Mouse (Mus musculus): ENCODE results near the gene Hspa4.

GRCm38 (mm10) chr11:53260556-53260955, 39.7 kb downstream of the Hspa4 start:
- no peak for TF ChIP-seq POLR2A (IDR thresholded peaks at IDR 0.05; ENCODE audit: low read depth, low read length)
- no peak for TF ChIP-seq CTCF (IDR thresholded peaks at IDR 0.05; ENCODE audit: borderline replicate concordance, insufficient read depth, low read length)

Data from embryonic fibroblast, embryonic 13.5 days (primary cell).